Mouse (Mus musculus): ENCODE measurements at regions not wholly inside any gene's neighbourhood (a gene's known extent, or its start where the extent isn't known, plus 50 kb on each side); places are given as distances from the start of the nearest gene placed in this dataset.

DNA sequence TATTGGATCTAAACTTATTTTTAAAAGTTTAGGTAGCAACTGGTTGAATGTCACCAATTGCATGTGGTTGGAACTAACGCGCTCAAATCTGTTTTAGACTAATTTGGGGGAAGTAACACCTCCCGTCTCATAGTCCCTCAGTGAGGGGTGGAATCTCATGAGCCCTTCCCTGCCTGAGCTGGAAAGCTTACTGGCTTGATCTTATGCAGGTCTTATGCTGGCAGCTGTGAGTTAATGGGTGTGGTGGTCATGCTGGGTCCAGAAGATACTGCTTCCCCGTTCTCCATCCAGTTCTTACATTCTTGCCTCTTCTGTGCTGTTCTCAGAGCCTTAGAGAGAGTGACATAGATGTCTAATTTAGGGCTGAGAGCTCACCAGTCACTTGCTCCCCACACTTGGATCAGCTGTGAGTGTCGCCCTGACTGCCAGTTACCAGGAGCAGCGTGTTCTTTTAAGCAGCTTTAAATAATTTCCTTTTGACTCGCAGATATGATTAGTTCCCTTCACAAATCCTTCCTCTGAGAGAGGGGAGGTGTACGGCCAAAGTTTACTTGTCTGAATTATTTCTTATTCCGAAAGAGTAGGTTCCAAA lies 128.4 kb upstream of the 1700012A03Rik start:
- TF ChIP-seq CTCF (IDR thresholded peaks at IDR 0.05; ENCODE audit: control insufficient read depth, insufficient read depth, low read length) (no peak), POLR2A (IDR thresholded peaks at IDR 0.05; ENCODE audit: borderline replicate concordance, control insufficient read depth, low read depth, low read length) (no peak)

Data from bone marrow, adult 2 months (tissue).